Mouse (Mus musculus): ENCODE results near the gene Pink1.

The Pink1 gene

GRCm38 (mm10) chr4:138326077-138326695 lies at the start of gene Pink1:
Gene Pink1 (minus strand): TSS chr4:138326307.
- ATAC-seq (ENCODE audit: low TSS enrichment): peak; percentile 65

DNA sequence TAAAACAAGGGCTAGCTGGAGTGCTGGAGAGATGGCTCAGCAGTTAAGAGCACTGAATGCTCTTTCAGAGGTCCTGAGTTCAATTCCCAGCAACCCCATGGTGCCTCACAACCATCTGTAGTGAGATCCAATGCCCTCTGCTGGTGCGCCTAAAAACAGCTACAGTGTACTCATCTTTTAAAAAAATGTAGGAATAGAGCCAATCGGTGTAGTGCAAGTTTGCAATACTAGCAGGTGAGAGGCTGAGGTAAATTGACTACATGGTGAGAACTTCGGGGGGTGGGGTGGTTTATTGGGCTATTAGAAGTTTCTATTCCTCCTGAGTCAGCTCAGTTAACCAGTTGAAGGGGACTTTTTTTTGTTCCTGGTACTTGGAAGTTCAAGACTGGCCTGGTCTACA lies 49.0 kb upstream of the Pink1 start:
- ATAC-seq (ENCODE audit: low TSS enrichment): no peak

DNA sequence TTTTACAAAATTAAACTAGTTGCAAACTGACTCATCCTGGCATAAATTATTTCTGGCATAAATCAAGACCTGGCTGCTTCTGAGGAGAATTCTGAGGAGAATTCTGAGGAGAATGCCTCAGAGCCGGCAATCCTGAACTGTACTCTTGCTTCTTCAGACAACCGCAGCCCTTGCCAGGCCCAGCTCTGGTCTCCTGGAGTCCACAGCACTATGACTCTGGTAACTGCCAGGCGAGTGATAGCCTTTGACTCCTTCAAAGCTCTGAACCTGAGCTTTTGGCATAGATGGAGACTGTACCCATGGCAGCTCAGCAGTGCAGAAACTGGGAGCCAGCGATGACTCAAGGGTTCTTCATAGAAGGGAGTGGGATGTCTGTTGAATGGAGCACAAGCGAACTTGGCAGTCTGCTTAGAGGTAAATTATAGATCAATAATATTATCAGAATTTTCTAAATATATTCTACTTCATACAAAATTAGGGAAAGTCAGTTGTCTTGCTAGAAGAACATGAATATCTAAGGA lies 44.9 kb upstream of the Pink1 start:
- no peak; the same call in 1 of the 2 replicates for ATAC-seq (ENCODE audit: low TSS enrichment)

DNA sequence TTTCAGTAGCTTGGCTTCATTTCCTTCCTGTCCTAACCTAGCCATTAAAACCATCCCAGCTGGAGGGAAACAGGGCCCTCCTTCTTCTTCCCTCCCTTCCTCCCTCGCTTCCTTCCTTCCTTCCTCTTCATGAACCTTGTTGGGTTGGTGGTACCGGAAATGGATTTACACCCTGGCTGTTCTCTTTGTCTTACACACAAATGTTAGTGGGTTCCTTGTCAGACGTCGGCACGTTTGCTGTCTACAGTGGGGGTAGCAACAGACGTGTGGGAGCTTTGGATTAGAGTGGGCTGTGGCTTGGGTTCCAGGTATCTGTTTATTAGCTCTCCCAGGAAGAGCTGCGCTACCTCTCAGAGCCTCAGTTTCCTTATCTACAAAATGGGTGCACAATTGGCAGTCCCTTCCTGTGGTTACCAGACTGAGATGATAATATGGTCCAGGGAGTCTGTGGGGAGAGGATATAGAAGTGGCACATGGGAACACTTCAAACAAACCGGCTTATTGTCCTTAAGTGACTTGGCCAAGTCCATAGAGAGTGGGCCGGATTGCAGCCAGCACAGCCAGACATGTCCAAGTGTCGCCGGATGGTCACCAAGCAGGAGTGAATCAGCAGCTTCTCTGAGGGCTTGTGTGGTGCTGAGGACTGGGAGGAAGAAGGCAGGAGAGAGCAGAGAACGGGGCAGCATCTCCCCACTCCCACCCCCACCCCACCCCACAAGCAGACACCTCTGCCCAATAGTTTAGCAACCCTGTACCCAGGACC lies 42.6 kb upstream of the Pink1 start:
- ATAC-seq (ENCODE audit: low TSS enrichment): no peak

DNA sequence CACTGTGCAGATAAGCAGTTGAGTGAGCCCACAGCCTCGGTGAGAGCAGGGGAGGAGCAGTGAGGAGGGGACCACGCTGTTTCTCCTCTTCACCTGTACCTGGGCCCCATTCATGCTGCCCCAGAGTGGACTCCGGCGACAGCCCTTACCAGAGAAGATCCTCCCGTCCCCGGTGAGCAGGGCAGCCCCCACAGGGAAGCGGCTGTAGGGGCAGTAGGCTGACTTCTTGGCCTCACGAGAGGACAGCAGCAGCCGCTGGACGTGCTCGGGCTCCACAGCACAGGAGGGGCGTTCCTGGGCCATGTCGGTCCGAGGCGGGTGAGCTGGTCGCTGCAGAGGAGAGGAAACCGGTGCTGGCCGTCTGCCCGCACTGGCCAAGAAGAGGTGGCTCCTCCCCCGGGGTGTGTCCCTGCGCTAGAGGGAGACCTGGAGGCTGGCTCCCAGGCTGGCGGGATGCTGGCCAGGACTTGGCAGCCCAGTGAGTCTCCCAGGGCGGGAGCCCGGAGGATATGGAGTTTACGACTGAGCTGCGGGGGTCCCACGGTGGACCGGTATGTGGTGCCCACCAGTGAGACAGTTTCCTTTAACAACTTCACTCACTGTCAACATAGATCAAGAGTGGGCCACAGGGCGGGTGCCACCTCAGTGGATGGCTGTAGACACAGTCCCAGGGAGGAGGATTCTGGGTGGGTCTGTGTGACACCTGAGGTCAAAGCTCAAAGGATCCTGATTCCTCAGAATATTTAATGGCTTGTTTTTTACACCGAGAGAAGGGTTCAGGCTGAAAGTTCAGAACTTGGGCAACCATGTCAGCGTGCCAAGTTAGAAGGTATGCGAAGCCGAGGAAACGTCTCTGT lies 41.8 kb upstream of the Pink1 start, which contains the start of gene Cda:
TSS of gene Cda (minus strand) at position 352 of the 857 bp plus-strand sequence.
- peak; percentile 69; the same call in 1 of the 2 replicates for ATAC-seq (ENCODE audit: low TSS enrichment)

DNA sequence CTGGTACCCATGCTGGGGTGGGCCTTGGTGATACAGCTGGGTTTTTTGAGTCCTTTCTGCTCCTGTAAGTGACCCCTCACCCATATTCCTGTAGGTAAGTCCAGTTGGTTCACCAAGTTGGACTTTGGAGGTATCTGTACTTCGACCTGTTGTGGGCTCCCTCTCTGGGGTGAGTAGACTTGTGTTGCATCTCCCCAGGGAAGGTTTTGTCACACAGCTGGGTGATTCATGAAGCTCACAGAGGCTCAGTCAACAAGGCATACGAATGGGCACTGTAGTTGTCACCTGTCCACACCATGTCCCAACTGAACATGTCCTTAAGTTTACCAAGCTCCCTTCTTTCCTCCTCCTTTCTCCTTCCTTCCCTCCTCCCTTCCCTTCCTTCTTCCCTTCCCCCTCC lies 40.5 kb upstream of the Pink1 start:
- no peak for ATAC-seq (ENCODE audit: low TSS enrichment)

DNA sequence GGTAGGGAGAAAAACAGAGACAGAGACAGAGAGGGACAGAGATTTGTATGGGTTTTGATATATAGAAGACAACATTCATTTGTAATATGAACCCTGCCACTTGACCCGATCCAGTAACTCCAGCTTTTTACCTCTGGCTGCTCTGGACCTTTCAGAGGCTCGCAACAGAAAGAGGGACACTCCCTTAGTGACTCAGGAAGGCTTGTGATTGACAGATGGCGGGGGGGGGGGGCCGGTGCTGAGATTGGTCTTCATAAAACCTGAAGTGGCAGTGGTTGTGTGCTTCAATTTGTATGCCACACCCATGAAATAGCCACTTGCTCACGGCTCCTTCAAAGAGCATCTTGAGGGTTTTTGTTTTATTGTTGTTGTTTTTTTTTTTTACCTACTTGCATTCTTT lies 37.4 kb upstream of the Pink1 start:
- no peak for ATAC-seq (ENCODE audit: low TSS enrichment)

GRCm38 (mm10) chr4:138362883-138363282 lies 36.8 kb upstream of the Pink1 start:
- no peak for ATAC-seq (ENCODE audit: low TSS enrichment)

DNA sequence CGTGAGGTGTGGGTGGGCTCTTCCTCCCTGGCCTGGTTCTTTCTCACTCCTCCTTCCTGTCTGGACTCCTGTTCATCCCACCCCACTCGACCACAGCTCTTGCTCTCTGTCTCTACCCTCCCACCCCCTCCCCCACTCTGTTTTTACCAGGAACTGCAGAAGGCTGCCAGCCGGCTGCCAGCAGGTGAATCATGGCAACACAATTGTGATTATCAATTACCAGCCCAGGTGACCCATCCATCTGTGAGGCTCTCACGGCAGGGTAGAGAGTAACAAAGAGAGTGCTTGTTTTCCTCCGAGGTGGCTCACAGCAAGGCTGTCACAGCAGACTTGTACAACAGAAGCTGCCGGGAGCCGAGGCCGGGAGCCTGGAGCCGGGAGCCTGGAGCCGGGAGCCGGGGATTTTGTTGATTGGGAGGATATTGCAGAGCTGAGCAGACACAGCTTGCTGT lies 35.3 kb upstream of the Pink1 start:
- peak; percentile 57; the same call in 1 of the 2 replicates for ATAC-seq (ENCODE audit: low TSS enrichment)

DNA sequence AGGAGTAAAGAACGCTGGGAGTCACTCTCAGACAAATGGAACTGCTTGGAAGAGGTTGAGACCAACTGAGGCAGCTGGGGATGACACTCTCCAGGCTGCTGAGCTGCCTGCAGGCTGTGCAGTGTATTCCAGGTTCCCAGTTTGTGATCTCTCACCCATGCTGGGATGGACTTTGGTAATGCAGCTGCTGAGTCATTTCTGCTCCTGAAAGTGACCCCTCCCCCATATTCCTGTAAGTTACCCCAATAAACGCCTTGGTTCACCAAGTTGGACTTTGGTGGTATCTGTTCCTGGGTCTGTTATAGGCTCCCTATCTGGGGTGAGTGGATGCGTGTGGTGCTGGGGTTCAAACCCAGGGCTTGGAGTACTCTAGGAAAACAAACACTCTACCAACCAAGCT lies 32.1 kb upstream of the Pink1 start:
- no peak for ATAC-seq (ENCODE audit: low TSS enrichment)

DNA sequence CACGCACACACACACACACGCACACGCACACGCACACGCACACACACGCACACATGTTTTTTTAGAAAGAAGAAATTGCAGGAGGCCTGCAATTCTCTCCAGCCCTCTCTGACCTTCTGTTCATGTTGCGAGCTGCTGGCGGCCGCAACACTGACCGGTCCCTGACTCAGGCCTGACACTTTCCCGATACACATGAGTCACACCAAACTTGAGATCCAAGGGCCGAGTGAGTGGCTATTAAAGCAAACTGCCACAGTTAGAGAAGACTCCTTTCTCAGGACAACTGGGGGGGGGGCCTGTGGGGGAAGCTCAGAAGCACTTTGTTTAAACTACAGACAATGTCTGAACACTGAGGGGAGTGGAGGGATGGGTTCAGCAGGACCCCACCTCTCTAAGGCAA lies 30.4 kb upstream of the Pink1 start:
- no peak for ATAC-seq (ENCODE audit: low TSS enrichment)

- no peak for ATAC-seq (ENCODE audit: low TSS enrichment)
Observed at GRCm38 (mm10) chr4:138356141-138356540, 30.0 kb upstream of the Pink1 start.

GRCm38 (mm10) chr4:138355496-138355895 lies 29.4 kb upstream of the Pink1 start:
- no peak for ATAC-seq (ENCODE audit: low TSS enrichment)

- no peak for ATAC-seq (ENCODE audit: low TSS enrichment)
Observed at GRCm38 (mm10) chr4:138353438-138354171, 27.5 kb upstream of the Pink1 start.

GRCm38 (mm10) chr4:138352692-138353091 lies 26.6 kb upstream of the Pink1 start:
- no peak for ATAC-seq (ENCODE audit: low TSS enrichment)

GRCm38 (mm10) chr4:138351821-138352220 lies 25.7 kb upstream of the Pink1 start:
- ATAC-seq (ENCODE audit: low TSS enrichment): no peak

DNA sequence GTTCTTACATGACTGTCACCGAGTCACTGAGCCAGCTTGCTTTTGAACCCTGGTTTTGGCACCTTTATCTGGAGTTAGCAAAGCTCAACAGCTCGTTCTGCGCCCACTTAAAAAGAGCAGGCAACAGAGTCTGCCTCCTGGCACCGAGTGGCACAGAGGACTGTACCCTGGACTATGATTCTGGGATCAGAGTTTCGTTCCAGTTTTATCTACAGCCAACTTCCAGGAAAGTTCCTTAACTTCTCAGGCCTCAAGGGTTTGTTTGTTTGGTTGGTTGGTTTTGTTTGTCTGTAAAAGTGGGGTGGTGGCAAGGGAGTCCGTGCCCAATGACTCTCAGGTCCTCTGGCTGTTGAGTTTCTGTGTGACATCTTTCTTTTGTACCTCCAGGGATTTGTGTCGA lies 22.6 kb upstream of the Pink1 start:
- ATAC-seq (ENCODE audit: low TSS enrichment): no peak

DNA sequence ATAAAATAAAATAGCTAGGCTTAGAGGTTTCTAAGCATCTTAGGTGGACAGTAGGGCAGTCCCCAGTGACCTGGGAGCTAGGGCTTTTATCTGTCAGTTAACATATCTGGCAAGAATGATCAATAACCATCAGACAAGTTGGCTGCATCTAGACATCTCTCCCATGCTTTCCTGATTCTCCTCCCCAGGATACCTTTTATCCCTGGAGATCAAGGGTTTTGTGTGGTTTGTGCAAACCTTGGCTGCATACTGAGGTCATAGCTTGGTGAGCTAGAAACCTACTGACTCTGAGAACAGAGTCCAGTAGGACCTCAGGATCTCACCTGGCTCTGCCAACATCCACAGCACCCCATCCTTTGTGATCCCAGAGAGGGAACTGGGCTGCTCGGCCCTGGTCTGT lies 21.2 kb upstream of the Pink1 start:
- no peak for ATAC-seq (ENCODE audit: low TSS enrichment)

GRCm38 (mm10) chr4:138344891-138345545 lies 18.9 kb upstream of the Pink1 start:
- ATAC-seq (ENCODE audit: low TSS enrichment): no peak

- ATAC-seq (ENCODE audit: low TSS enrichment): no peak
Observed at GRCm38 (mm10) chr4:138343341-138343837, 17.3 kb upstream of the Pink1 start.

- ATAC-seq (ENCODE audit: low TSS enrichment): no peak
Observed at GRCm38 (mm10) chr4:138342778-138343177, 16.7 kb upstream of the Pink1 start.
